8 mouse cellular contexts compared by ENCODE assay signal in genomic region chr13:49307311-49307969, GRCm38 (mm10). TPM values are rescaled to one million over a fixed set of nuclear protein-coding genes. Genes with fewer than 3 reads are reported as not detected.
DNase-seq lines count a peak whose midpoint lies in the region; ATAC-seq lines count a peak whose summit lies in the region.

No protein-coding gene starts in this region.

- peak overlapping the region; percentile 75 for H3K27ac ChIP-seq in embryonic facial prominence, embryonic 10.5 days (replicated peaks)
- peak overlapping the region; percentile 77 for H3K27ac ChIP-seq in intestine, embryonic 16.5 days (ENCODE audit: low read length)

- H3K4me3 ChIP-seq in embryonic facial prominence, embryonic 10.5 days = peak overlapping the region; percentile 29; the same call in 1 of the 2 replicates
- peak overlapping the region; percentile 26; the same call in 1 of the 2 replicates for H3K4me3 ChIP-seq in intestine, embryonic 16.5 days (ENCODE audit: low read length)

- DNase-seq in heart, adult 11 months = peak; percentile 95
- no peak for DNase-seq in heart, postnatal 25 days (ENCODE audit: low spot score)
- peak; percentile 57 for DNase-seq in embryonic facial prominence, embryonic 10.5 days (ENCODE audit: low spot score)
- peak; percentile 69 for DNase-seq in lung, postnatal 25 days (ENCODE audit: low spot score)
- peak; percentile 69 for DNase-seq in splenic B cell, adult 2 months (ENCODE audit: low read depth, low spot score)
- DNase-seq in gastrocnemius, adult 8-10 months (ENCODE audit: low spot score in 2 of 2) = no peak

- H3K4me1 ChIP-seq in embryonic facial prominence, embryonic 10.5 days = peaks cover 30% of the 10 kb centered on the region
- H3K4me1 ChIP-seq in intestine, embryonic 16.5 days (ENCODE audit: control insufficient read depth, insufficient read depth, low read length) = peaks cover 21% of the 10 kb centered on the region

- H3K27me3 ChIP-seq in embryonic facial prominence, embryonic 10.5 days (replicated peaks; ENCODE audit: low read depth, poor library complexity, severe bottlenecking) = no peaks in the 10 kb centered on the region
- H3K27me3 ChIP-seq in intestine, embryonic 16.5 days (replicated peaks; ENCODE audit: control insufficient read depth, insufficient read depth, low read length) = no peaks in the 10 kb centered on the region
- no peaks in the 10 kb centered on the region for H3K27me3 ChIP-seq in splenic B cell, adult 2 months (ENCODE audit: control insufficient read depth, insufficient read depth, low read length, poor library complexity, severe bottlenecking)

- no peaks in the 10 kb centered on the region for H3K9me3 ChIP-seq in embryonic facial prominence, embryonic 10.5 days
- H3K9me3 ChIP-seq in intestine, embryonic 16.5 days (ENCODE audit: control insufficient read depth, low read length) = no peaks in the 10 kb centered on the region

- intact Hi-C loops in heart, postnatal 25 days (cut with DNase I) = no loop called here

- 38% methylated on average over 10 of the region's 10 CpGs for WGBS in embryonic facial prominence, embryonic 10.5 days
- WGBS in intestine, embryonic 16.5 days = 8% methylated on average over 10 of the region's 10 CpGs

- peak overlapping the region; percentile 41 for H3K4me2 ChIP-seq in intestine, embryonic 16.5 days (ENCODE audit: low read depth, low read length)

- peak; percentile 65 for ATAC-seq in CD4-positive, CD25-positive, alpha-beta regulatory T cell, adult 4 months
- peak; percentile 86 for ATAC-seq in intestine, embryonic 16.5 days

- peak overlapping the region; percentile 34; the same call in 1 of the 2 replicates for H3K9ac ChIP-seq in intestine, embryonic 16.5 days (ENCODE audit: low read depth, low read length)

- no peaks in the 10 kb centered on the region; the same call in 1 of the 2 replicates for H3K36me3 ChIP-seq in embryonic facial prominence, embryonic 10.5 days (replicated peaks)
- no peaks in the 10 kb centered on the region for H3K36me3 ChIP-seq in intestine, embryonic 16.5 days (ENCODE audit: control insufficient read depth, insufficient read depth, low read length)
- H3K36me3 ChIP-seq in splenic B cell, adult 2 months (ENCODE audit: control insufficient read depth, insufficient read depth, low read length, poor library complexity, severe bottlenecking) = no peaks in the 10 kb centered on the region

RNA-seq across cellular contexts. Expression of gene Fgd3, which starts 12.7 kb away (rescaled TPM):
- total RNA-seq in heart, postnatal 25 days (2021) = 1 to 10 TPM in 1 of 2 experiments, under 1 TPM in 1; 0.91 to 1.2 TPM
- 10 to 100 TPM; 17.9 to 23.2 TPM for polyA plus RNA-seq in CD4-positive, CD25-positive, alpha-beta regulatory T cell, adult 4 months (2017; shearing (Covaris generic))
- polyA plus RNA-seq in embryonic facial prominence, embryonic 10.5 days (2016; fragmentation: Nextera tagmentation; extraction: Ambion mirVana) = 1.2 and 1.3 TPM in 2 replicates
- 0.82 and 1.2 TPM in 2 replicates for polyA plus RNA-seq in intestine, embryonic 16.5 days (2015; fragmentation: Nextera tagmentation; extraction: Ambion mirVana)
- total RNA-seq in gastrocnemius, adult 8-10 months (2022) = 1 to 10 TPM in 2 of 4 experiments, under 1 TPM in 2; 0.34 to 1.5 (median 0.98) TPM

RNA-seq across cellular contexts. Expression of gene Bicd2, which starts 33.9 kb away (rescaled TPM):
- total RNA-seq in heart, postnatal 25 days (2021) = 10 to 100 TPM; 74.7 to 76.9 TPM
- polyA plus RNA-seq in CD4-positive, CD25-positive, alpha-beta regulatory T cell, adult 4 months (2017; shearing (Covaris generic)) = 1 to 10 TPM; 5.9 to 6.1 TPM
- polyA plus RNA-seq in embryonic facial prominence, embryonic 10.5 days (2016; fragmentation: Nextera tagmentation; extraction: Ambion mirVana) = 32.6 and 33.3 TPM in 2 replicates
- polyA plus RNA-seq in intestine, embryonic 16.5 days (2015; fragmentation: Nextera tagmentation; extraction: Ambion mirVana) = 14.7 and 15.7 TPM in 2 replicates
- total RNA-seq in gastrocnemius, adult 8-10 months (2022) = 10 to 100 TPM; 21.6 to 26.7 (median 24.6) TPM

RNA-seq across cellular contexts. Expression of gene Susd3, which starts 58.9 kb away (rescaled TPM):
- total RNA-seq in heart, postnatal 25 days (2021) = under 1 TPM; 0.70 to 0.87 TPM
- 10 to 100 TPM; 60.4 to 88.7 TPM for polyA plus RNA-seq in CD4-positive, CD25-positive, alpha-beta regulatory T cell, adult 4 months (2017; shearing (Covaris generic))
- polyA plus RNA-seq in embryonic facial prominence, embryonic 10.5 days (2016; fragmentation: Nextera tagmentation; extraction: Ambion mirVana) = 1.2 and 1.7 TPM in 2 replicates
- 1.2 and 1.3 TPM in 2 replicates for polyA plus RNA-seq in intestine, embryonic 16.5 days (2015; fragmentation: Nextera tagmentation; extraction: Ambion mirVana)
- under 1 TPM in 1 of 4 experiments, not detected in 3; 0.94 TPM for total RNA-seq in gastrocnemius, adult 8-10 months (2022)

Comparison
In these comparisons a context has a peak if more than half of its experiments do, and no peak if none do; other contexts are left out.
1. DNase-seq: peak in heart, adult 11 months (single experiment), embryonic facial prominence, embryonic 10.5 days (single experiment), lung, postnatal 25 days (single experiment) and splenic B cell, adult 2 months (single experiment); none in heart, postnatal 25 days (single experiment) and gastrocnemius, adult 8-10 months (0 of 2).
2. RNA of gene Susd3, which starts 58.9 kb away (polyA plus RNA-seq): 60.4 to 88.7 TPM in CD4-positive, CD25-positive, alpha-beta regulatory T cell, adult 4 months; 1.2 to 1.3 TPM in intestine, embryonic 16.5 days and 1.2 to 1.7 TPM in embryonic facial prominence, embryonic 10.5 days; every median in the first group is over 10 times any median in the second.